Mouse (Mus musculus): Measurements from ENCODE around the gene C87436. TPM values are rescaled to one million over a fixed set of nuclear protein-coding genes. Genes with fewer than 3 reads are reported as not detected.
A peak's percentile ranks its signal among the peaks of the same experiment; 100 is the strongest.

C87436 gene
- total RNA-seq, 2 experiments from 2014 or later: 8.0 to 22.6 TPM

DNA sequence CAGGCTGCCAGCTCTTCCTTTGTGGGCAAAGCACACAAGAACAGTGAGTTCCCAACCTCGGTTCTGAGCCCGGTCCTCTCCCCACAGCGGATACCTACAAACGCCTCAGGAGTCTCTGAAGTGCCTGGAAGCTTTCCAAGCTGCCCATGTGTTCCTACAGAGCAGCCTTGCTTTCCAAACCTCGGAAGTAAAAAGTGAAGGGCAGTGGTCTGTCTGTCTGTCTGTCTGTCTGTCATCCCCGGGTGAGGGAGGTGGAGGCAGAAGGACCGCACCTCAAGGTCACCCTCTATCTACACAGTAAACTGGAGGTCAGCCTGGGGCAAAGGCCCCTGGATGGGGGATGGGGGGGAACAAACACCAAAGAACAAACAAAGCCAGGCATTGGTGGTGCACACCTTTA, 67.5 kb downstream of the C87436 start:
- no peak for ATAC-seq (replicated peaks; ENCODE audit: low FRiP score, poor library complexity, severe bottlenecking)

DNA sequence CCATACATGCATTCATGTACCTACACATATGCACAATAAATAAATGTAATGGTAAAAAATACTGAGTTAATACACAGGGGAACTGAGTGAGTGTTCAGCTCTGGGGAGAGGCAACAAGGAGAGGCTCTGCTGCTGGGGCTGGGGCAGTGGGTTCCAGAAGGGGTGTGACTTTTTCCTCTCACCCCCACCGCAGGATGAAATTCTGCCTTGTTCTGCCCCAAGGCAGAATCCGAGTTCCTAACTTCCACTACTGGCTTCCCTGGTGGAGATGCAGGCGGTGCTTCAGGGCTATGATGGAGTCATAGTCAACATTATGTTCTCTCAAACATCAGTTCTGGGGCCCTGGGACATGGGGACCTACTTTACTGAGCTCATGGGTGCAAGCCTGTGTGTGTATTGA, 68.1 kb downstream of the C87436 start:
- ATAC-seq (replicated peaks; ENCODE audit: low FRiP score, poor library complexity, severe bottlenecking): no peak

DNA sequence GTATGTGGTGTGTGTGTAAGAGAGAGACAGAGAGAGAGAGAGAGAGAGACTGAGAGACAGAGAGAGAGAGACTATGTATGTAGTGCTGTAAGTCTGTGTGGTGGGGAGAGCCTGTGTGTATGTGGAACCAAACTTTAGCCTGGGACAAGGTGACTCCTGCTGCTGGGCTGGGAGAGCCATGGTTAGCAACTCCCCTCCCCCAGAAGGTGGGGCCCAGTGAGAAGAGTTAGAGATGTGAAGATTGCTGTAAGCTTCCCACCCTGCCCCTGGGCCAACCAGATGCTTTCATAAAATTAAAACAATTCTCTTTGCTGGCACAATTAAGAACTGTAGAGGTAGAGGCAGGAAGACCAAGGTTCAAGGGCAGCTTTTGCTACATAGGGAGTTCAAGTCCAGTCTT, 68.9 kb downstream of the C87436 start:
- ATAC-seq (replicated peaks; ENCODE audit: low FRiP score, poor library complexity, severe bottlenecking): no peak

DNA sequence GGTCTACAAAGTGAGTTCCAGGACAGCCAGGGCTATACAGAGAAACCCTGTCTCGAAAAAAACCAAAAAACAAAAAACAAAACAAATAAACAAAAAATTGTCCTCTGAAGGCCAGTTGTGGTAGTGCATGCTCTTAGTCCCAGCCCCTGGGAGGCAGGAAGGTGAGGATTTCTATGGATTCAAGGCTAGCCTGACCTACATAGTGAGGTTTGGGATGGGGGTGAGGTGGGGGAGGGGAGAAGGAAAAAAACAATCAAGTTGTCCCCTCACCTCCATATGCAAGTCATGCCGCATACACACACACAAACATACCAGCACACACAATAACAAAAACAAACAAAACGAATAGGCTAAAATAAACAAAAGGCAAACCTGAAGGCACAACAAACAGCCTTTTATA, 70.6 kb downstream of the C87436 start:
- ATAC-seq (replicated peaks; ENCODE audit: low FRiP score, poor library complexity, severe bottlenecking): no peak

DNA sequence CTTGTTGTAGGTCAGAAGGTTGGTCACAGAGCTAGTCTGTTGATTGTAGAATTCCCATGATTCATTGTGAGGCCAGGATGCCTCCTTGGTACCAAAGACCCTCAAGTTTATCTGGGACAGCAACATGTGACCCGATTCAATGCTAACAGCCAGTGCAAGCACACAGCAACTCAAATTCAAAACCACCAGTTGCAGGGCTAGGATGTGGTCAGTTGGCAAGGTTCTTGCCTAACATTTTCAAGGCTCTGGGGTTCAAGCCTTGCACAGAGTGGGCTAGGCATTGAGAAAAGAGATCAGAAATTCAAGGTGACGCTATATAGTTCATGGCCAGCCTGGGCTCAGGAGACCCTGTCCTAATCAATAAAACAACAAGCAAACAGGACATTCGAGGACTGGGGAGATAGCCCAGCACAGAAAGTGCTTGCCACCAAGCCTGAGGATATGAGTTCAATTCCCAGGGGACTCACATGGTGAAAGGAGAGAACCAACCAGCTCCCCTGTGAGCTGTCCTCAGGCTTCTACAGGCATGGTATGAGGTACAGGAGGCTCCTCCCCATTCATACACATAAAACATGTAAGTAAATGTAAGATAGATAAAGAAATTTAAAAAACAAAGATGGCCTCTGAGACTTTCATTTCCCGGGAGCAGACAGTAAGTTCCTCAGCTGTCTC, 71.2 kb downstream of the C87436 start:
- ATAC-seq (replicated peaks; ENCODE audit: low FRiP score, poor library complexity, severe bottlenecking): no peak

DNA sequence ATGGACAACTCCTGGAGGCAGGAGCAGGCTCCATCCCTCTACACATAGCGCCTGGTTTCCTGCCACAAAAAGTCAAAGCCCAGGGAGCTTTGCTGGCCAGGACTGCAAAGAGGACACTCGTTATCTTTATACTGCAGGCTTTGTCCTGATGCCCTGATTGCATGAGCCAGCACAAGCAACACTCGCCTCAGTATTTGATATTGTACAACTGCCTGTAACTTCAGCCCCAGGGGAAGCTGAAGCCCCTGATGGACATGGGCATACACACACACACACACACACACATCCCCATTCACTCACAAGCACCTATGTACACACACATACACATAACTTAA, 71.7 kb downstream of the C87436 start:
- 0 out of 2 replicates have a peak, but pooled peaks have one; percentile 50 for ATAC-seq (replicated peaks; ENCODE audit: low FRiP score, poor library complexity, severe bottlenecking)

DNA sequence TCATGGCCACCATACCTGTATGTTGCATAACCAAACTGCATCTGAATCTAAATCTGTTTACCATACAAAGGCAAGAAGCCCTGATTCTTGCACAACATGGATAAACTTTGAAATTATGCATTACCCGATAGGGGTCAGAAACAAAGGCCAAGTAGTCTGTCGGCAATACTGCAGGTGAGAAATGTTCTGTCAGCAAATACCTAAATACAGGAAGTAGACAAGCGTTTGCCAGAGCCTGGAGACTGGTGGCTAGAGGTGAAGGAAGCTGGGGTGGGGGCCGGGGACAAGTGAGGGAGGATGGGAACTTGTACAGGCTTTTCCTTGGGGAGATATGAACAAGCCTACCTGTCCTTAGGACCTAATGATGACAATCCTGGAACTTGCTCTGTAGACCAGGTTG, 72.8 kb downstream of the C87436 start:
- ATAC-seq (replicated peaks; ENCODE audit: low FRiP score, poor library complexity, severe bottlenecking): no peak

DNA sequence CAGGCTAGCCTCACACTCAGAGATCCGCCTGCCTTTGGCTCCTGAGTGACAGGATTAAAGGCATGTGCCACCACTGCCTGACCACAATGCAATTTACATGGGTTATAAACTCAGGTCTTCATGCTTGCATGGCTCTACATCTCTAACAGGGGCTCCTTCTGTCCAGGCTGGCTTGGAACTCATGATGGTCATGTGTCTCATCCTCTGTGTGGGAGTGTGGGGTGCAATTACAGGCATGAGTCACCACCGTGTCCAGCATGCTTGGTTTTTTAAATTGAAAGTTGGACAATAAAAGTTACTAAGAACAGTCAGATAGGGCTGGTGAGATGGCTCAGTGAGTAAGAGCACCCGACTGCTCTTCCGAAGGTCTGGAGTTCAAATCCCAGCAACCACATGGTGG, 75.1 kb downstream of the C87436 start:
- ATAC-seq (replicated peaks; ENCODE audit: low FRiP score, poor library complexity, severe bottlenecking): no peak

DNA sequence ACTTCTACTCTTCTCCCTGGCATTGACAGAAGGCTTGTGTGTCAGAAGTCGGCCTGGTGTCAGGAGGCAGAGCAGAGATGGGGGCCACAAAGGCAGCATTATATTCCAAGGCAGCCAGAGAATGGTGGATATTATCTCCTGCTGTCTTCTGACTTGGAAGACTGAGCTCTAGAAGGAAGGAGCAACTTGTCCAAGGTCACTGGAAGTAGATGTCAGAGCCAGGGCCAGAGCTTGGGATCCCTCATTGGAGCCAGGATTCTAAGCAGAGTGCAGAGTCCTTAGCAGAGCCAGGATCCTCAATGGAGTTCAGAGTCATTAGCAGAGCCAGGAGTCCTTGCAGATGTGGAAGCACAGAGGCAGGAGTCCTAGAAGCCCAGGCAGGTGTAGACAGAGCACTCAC, 77.8 kb downstream of the C87436 start:
- no peak for ATAC-seq (replicated peaks; ENCODE audit: low FRiP score, poor library complexity, severe bottlenecking)

DNA sequence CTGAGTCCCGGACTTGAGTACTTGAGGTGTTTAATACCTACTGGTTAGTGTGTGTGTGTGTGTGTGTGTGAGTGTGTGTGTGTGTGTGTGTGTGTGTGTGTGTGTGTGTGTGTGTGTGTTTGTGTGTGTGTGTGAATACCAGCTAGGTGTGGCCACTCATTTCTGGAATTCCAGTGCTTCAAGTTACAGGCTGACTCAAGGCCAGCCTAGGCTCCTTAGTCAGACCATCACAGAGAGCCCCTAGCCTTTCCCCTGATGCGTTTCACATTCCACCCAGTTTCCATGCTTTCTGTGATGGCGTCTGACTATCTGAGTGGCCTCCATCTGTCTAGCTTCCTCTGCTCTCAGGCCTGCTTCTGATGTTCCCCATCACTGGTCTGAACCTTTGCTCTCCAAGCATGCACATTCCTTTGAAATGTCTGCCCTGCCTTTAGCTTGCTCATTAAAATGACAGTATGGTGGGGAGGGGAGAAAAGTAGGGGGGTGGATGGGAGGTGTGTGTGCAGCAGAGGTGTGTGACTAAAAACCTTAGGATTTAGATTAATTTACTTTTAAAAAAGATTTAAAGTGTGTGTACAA, 81.7 kb downstream of the C87436 start:
- ATAC-seq (replicated peaks; ENCODE audit: low FRiP score, poor library complexity, severe bottlenecking): no peak

DNA sequence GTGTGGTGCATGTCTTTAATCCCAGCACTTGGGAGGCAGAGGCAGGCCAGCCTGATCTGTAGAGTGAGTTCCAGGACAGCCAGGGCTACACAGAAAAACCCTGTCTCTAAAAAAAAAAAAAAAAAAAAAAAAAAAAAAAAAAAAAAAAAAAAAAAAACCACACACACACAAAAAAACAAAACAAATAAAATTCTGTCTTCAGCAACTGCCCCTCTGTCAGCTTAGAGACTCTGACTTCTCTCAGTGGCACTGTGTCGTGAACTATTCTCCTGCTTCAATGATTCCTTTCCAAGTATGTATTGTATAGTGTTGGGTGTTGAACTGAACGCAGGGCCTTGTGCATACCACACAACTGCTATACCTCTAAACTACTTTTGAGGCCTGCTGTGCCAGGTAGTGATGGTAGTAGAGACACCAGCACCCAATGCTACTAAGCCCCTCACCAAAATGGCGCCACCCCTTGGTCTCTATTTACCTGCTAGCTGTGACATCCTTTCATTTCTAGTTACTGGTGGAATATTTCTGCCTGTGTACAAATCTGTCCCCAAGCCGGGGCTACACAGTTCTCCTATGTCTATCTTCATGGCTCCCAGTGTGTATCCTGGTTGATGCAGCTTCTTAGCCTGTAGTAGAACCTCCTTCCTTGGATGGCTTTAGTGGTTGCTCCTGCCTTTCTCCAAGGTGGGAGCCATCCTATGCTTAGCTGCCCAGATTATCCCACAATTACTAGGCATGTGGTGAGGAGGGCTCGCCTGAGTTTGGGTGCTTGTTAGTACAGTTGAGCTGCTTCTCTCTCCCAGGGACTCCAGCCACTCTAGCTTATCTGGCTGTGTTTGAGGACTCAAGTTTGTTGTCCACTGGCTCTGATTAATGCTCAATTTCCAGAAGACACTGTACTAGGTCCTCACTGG, 84.1 kb downstream of the C87436 start:
- ATAC-seq (replicated peaks; ENCODE audit: low FRiP score, poor library complexity, severe bottlenecking): no peak

Other genes with a start within 250 kb of the C87436 start
- gene Tgfa, start 243.2 kb upstream of the C87436 start, total RNA-seq (2015; ENCODE audit: low replicate concordance): not detected in 2 replicates
- not detected in 2 replicates for gene Tgfa, start 243.2 kb upstream of the C87436 start, total RNA-seq (2017; ENCODE audit: low replicate concordance)
- gene Fam136a, start 72.7 kb upstream of the C87436 start, total RNA-seq (2015; ENCODE audit: low replicate concordance): 2.9 and 3.4 TPM in 2 replicates
- gene Fam136a, start 72.7 kb upstream of the C87436 start, total RNA-seq (2017; ENCODE audit: low replicate concordance): 0.68 and 6.3 TPM in 2 replicates
- 215 and 223 TPM in 2 replicates for gene Snrpg, start 67.1 kb upstream of the C87436 start, total RNA-seq (2015; ENCODE audit: low replicate concordance)
- gene Snrpg, start 67.1 kb upstream of the C87436 start, total RNA-seq (2017; ENCODE audit: low replicate concordance): 5.6 and 62.1 TPM in 2 replicates
- 10.9 and 15.1 TPM in 2 replicates for gene Pcyox1, start 41.2 kb upstream of the C87436 start, total RNA-seq (2015; ENCODE audit: low replicate concordance)
- 8.0 and 8.5 TPM in 2 replicates for gene Pcyox1, start 41.2 kb upstream of the C87436 start, total RNA-seq (2017; ENCODE audit: low replicate concordance)
- 42.5 and 59.5 TPM in 2 replicates for gene Tia1, start 34.2 kb upstream of the C87436 start, total RNA-seq (2015; ENCODE audit: low replicate concordance)
- 32.9 and 39.7 TPM in 2 replicates for gene Tia1, start 34.2 kb upstream of the C87436 start, total RNA-seq (2017; ENCODE audit: low replicate concordance)
- gene Gm44790, start 11.7 kb upstream of the C87436 start, total RNA-seq (2015; ENCODE audit: low replicate concordance): 2.5 TPM in 1 of 2 replicates, not detected in the other
- gene Gm44790, start 11.7 kb upstream of the C87436 start, total RNA-seq (2017; ENCODE audit: low replicate concordance): not detected in 2 replicates
- 145 and 147 TPM in 2 replicates for gene Pcbp1, start 87.9 kb downstream of the C87436 start, total RNA-seq (2015; ENCODE audit: low replicate concordance)
- 58.4 and 67.4 TPM in 2 replicates for gene Pcbp1, start 87.9 kb downstream of the C87436 start, total RNA-seq (2017; ENCODE audit: low replicate concordance)
- gene Asprv1, start 189.8 kb downstream of the C87436 start, total RNA-seq (2015; ENCODE audit: low replicate concordance): 4.3 TPM in 1 of 2 replicates, not detected in the other
- 0.64 and 6.5 TPM in 2 replicates for gene Asprv1, start 189.8 kb downstream of the C87436 start, total RNA-seq (2017; ENCODE audit: low replicate concordance)
- 120 and 125 TPM in 2 replicates for gene Mxd1, start 230.8 kb downstream of the C87436 start, total RNA-seq (2015; ENCODE audit: low replicate concordance)
- gene Mxd1, start 230.8 kb downstream of the C87436 start, total RNA-seq (2017; ENCODE audit: low replicate concordance): 150 and 170 TPM in 2 replicates
- 79.2 and 101 TPM in 2 replicates for gene Snrnp27, start 246.1 kb downstream of the C87436 start, total RNA-seq (2015; ENCODE audit: low replicate concordance)
- 78.6 and 116 TPM in 2 replicates for gene Snrnp27, start 246.1 kb downstream of the C87436 start, total RNA-seq (2017; ENCODE audit: low replicate concordance)